Mouse (Mus musculus): ENCODE results near the gene Plpp7. TPM values are rescaled to one million over a fixed set of nuclear protein-coding genes. Genes with fewer than 3 reads are reported as not detected.

The Plpp7 gene
- total RNA-seq, 2 experiments from 2014 or later: 0.33 to 1.2 TPM

DNA sequence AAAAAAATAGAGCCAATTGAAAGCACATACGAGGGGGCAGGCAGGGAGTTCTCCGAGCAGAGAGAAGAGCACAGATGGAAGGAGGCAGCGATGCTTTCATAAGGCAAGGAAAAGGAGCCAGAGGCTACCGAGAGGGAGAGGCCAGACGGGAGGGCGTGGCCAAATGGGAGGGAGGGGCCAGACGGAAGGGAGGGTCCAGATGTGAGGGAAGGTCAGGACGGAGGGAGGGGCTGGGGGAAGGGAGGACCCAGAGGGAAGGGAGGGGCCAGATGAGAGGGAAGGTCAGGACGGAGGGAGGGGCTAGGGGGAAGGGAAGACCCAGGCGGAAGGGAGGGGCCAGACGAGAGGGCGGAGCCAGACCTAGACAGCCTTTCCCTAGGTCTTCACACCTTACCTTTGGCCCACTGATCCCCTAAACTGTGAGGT lies 37.3 kb downstream of the Plpp7 start:
- peak; percentile 73 for ATAC-seq (ENCODE audit: poor library complexity, severe bottlenecking)

GRCm38 (mm10) chr2:32134039-32134438 lies 38.7 kb downstream of the Plpp7 start:
- ATAC-seq (ENCODE audit: poor library complexity, severe bottlenecking): peak; percentile 45

DNA sequence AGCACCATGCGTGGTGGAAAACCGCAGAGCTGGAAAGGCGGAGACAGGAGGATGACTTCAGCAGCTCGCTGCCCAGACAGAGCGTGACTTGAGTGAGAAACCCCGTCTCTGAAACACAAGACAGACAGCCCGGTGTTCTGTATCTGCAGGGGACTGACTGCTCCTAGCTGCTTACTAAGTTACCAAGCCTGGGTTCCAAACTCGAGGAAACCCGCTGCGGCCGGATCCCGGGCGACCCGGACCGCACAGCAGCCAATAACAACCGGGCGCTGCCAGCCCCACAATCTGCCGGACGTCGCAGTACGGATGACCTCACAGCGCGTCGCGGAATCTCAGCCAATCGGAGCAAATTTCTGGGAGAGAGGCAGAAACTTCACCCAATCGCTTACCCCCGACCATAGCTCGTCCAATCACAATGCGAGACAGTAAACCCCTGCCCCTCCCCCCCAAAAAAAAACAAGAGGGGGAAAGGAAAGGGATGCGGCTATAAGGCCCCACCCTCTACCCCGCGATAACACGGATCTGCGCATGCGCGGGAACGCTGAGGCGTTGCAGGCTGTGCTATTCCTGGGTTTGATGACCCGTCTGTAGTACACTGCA lies 42.4 kb downstream of the Plpp7 start:
- ATAC-seq (ENCODE audit: poor library complexity, severe bottlenecking): peak; percentile 96

- ATAC-seq (ENCODE audit: poor library complexity, severe bottlenecking): no peak
Measured at GRCm38 (mm10) chr2:32139377-32139776, 44.0 kb downstream of the Plpp7 start.

GRCm38 (mm10) chr2:32140498-32140934 lies 45.2 kb downstream of the Plpp7 start:
- ATAC-seq (ENCODE audit: poor library complexity, severe bottlenecking): no peak

GRCm38 (mm10) chr2:32141602-32142001 lies 46.3 kb downstream of the Plpp7 start:
- no peak for ATAC-seq (ENCODE audit: poor library complexity, severe bottlenecking)

DNA sequence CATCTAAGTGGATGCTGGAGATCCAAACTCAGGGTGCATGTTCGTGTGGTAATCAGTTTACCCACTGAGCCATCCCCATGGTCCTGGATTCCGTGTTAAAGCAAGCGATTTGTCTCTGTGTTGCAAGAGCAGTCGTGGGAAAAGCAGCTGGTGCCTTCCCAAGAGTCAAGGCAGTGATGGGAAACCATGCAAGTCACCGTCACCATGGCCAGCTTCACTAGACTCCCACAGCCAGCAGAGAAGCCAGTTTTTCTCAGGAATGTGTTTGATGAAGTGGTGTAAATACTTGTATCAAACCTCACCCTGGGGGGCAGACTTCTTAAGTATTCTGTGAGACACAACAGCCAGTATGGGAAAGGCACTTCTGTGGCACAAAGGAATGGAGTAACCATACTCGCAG lies 47.0 kb downstream of the Plpp7 start:
- no peak for ATAC-seq (ENCODE audit: poor library complexity, severe bottlenecking)

GRCm38 (mm10) chr2:32144633-32145032 lies 49.3 kb downstream of the Plpp7 start:
- ATAC-seq (ENCODE audit: poor library complexity, severe bottlenecking): no peak

DNA sequence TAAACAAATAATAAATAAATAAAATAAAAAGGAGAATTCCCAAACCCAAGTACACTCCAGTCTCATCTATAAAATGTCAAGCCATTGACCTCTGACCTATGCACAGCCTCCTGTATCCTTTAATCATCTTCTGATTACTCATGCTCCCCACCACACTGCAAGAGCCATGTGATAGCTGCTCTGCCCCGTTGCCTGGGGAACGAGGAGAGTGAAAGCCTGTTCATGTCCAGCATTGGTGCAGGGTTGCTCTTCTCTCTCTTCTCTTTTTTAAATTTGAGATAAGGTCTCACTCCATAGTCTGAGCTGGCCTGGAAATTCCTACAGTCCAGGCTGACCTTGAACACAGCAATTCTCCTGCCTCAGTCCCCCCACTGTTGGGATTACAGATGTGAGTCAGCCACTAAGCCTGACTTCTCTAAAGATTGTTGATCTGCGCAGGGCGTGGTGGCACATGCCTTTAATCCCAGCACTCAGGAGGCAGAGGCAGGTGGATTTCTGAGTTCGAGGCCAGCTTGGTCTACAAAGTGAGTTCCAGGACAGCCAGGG lies 51.4 kb downstream of the Plpp7 start:
- no peak for ATAC-seq (ENCODE audit: poor library complexity, severe bottlenecking)

GRCm38 (mm10) chr2:32150135-32150534 lies 54.8 kb downstream of the Plpp7 start:
- ATAC-seq (ENCODE audit: poor library complexity, severe bottlenecking): no peak

DNA sequence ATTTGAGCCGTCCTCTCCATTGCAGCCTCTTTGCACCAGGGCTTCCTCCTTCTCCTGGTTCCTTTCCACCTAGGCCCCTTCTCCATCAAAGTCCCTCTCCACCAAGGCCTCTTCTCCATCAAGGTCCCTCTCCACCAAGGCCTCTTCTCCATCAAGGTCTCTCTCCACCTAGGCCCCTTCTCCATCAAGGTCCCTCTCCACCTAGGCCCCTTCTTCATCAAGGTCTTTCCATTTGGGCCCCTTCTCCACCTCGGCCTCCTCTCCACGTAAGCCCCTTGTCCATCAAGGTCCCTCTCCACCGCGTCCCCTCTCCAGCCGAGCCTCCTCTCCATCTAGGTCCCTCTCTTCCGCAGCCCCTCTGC lies 55.2 kb downstream of the Plpp7 start:
- ATAC-seq (ENCODE audit: poor library complexity, severe bottlenecking): no peak

DNA sequence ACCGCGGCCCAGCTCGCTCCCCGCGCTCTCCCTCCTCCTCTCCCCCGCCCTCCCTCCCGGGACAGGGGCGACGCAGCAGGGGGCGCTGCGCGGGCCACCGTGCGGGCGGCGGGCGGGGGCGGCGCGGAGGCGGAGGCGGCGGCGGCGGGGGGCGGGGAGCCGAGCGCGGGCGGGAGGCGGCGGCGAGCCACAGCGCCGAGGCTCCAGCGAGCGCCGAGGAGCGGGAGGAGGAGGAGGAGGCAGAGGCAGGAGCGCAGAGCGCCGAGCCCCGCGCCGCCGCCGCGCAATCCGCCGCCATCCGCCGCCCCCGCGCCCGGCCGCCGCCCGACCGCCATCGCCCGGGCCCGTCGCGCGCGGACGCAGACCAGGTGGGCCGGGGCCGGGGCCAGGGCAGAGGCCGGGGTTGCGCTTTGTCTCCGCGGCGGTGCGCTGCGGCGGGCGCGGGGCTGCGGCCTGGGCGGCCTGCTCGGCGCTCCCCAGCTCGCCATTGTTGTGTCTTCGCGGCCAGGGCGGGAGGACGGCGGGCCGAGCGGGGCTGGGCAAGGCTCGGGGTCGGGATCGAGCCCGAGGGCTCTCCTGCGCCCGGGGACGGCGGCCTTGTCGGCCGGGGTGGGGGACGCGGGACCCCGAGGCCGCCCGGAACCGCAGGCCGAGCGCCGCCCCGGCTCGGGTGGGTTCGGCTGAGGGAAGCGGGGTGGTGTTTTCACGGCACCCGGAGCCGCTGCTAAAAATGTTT lies 55.8 kb downstream of the Plpp7 start, which contains the start of gene Prrc2b:
TSS of gene Prrc2b (plus strand) at position 159 of the 736 bp plus-strand sequence.
- peak; percentile 50 for ATAC-seq (ENCODE audit: poor library complexity, severe bottlenecking)

DNA sequence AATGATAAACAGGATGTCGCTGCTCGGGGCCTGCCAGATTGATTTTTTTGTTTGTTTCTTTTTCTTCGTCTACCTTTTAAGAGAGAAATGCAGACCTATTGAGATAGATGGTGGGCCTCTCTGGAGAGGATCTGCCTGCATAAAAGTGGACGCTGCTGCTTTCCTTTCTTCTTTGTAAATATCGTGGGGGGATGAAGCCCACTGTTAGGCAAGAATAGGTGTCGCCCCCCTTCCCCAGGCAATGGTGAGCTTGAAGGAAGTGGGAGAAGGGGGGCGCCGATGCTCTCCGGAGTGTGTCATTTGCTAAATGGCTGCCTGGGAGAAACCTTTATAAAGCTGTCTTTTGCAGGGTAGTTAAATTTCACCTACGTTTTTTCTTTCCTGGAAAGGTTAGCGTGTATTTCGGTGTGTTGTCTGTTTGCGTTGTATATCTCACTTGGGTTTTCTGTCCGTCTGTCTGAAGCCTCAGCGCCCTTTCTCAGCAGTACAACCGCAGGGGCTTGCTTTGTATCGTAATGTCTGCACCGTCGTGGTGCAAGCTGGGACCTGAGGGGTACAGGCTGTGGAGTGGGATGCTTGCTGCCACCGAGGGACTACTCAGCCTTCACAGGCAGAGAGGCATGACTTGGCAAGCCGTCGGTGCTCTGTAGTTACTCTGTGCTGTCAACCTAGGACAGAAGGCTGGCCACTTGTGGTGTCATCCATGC lies 56.5 kb downstream of the Plpp7 start:
- peak; percentile 29; the same call in 1 of the 2 replicates for ATAC-seq (ENCODE audit: poor library complexity, severe bottlenecking)

- 0 out of 2 replicates have a peak, but pooled peaks have one; percentile 6 for ATAC-seq (ENCODE audit: poor library complexity, severe bottlenecking)
Measured at GRCm38 (mm10) chr2:32152367-32153034, 57.2 kb downstream of the Plpp7 start.

DNA sequence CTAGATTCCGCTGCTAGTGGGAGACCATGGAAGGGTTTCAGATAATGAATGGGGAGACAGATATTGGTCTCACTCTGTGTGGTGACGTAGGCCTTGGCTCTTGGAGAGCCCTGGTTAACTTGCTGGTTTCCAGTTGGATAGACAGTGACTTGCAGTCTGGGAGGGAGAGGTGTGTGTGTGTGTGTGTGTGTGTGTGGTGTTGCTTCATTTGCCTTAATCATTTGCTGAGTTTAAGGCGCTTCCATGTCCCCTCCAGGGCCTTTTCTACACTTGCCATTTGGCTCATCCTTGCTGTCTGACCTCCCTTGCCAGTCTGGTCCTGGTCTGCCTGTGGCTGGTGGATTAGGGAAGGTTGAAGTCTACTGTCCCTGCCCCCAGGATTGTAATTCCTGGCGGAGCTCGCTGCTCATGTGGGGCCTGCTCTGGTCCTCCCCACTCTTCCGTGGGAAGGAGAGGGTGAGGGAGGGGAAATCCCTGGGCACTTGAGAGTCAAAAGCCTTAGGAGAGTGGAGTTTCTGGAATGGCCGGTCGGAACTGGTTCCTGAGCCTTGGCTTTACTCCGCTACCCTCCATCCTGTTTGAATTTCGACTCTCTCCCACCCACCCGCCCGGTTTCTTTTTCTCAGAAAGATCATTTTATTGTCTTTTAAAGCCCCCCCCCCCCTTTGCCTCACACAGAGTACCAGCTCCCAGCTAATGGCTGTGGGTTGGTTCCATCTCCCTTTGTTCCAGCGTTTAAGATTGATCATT lies 57.9 kb downstream of the Plpp7 start:
- no peak for ATAC-seq (ENCODE audit: poor library complexity, severe bottlenecking)

- ATAC-seq (ENCODE audit: poor library complexity, severe bottlenecking): no peak
Measured at GRCm38 (mm10) chr2:32153791-32154119, 58.4 kb downstream of the Plpp7 start.

- no peak for ATAC-seq (ENCODE audit: poor library complexity, severe bottlenecking)
Measured at GRCm38 (mm10) chr2:32154334-32154997, 59.1 kb downstream of the Plpp7 start.

GRCm38 (mm10) chr2:32154998-32155541 lies 59.7 kb downstream of the Plpp7 start:
- ATAC-seq (ENCODE audit: poor library complexity, severe bottlenecking): no peak

- ATAC-seq (ENCODE audit: poor library complexity, severe bottlenecking): no peak
Measured at GRCm38 (mm10) chr2:32155614-32156013, 60.3 kb downstream of the Plpp7 start.

Data from megakaryocyte, adult 5-6 weeks (primary cell).